Mouse (Mus musculus): ENCODE data around the gene Rimklb.

GRCm38 (mm10) chr6:122495082-122495881, 3.3 kb downstream of the Rimklb start:
- TF ChIP-seq EP300 (IDR thresholded peaks at IDR 0.05; ENCODE audit: low read depth) (no peak), CTCF (IDR thresholded peaks at IDR 0.05; ENCODE audit: low read depth) (no peak)
